ENCODE assay signal across 8 mouse cellular contexts in the genomic region with DNA sequence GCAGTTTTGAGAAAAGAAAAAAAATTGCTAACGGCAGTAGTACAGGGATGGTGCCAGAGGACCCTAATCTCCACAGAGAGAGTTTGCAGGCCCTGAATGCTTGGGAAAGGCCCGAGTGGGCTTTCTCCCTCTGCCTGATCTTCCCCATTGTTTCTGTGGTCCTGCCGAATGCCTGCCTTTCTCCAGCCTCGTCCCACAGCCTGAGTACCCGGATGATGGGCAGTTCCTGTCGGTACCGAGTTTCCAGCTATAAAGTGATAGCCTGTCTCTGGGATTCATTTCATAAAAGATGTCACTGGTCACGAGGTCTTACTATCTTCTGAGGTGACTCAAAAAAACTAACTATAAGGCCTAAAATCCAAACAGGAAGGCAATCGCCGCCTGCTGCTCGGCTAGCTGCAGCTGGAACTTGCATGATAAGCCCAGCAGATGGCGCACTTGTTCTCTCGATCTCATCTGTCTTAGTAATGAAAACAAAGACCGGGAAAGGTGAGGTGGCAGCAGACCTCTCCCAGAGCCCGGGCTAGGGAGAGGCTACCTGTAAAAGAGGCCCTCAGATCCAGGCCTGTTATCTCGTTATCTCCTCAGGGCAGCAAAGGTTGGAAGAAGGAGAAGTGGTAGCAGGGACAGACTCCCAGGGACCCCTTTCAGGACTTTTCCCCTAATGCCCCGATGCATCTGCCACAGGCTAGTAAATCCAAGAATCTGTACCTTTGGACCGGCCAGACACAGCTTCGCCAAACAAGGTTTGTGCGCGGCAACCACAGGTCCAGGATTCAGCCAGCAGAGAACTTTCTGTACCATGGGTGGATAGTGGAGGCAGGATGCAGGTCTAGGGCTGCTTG. TPM values are rescaled to one million over a fixed set of nuclear protein-coding genes. Genes with fewer than 3 reads are reported as not detected.
DNase-seq lines count a peak whose midpoint lies in the region; ATAC-seq and TF ChIP-seq lines count a peak whose summit lies in the region.

No protein-coding gene starts in this region.

- DNase-seq in MEL-GATA-1-ER (ENCODE audit: extremely low read depth, low read depth) = peak; percentile 39
- peak; percentile 94 for DNase-seq in cerebellum, adult 9-10 months
- peak; percentile 34 to 80 for DNase-seq in frontal cortex, postnatal 10 days (ENCODE audit: low spot score in 2 of 2)
- peak; percentile 87 to 89 for DNase-seq in layer of hippocampus, postnatal 10 days (ENCODE audit: low spot score in 2 of 2)
- DNase-seq in lung, postnatal 0 days (ENCODE audit: low spot score) = peak; percentile 87
- DNase-seq in ovary, postnatal 36 days (ENCODE audit: low spot score) = peak; percentile 66
- peak; percentile 85 for DNase-seq in thymus, postnatal 14 days

- H3K4me2 ChIP-seq in hindbrain, embryonic 12.5 days (replicated peaks) = peak overlapping the region; percentile 29
- H3K4me2 ChIP-seq in lung, postnatal 0 days (replicated peaks; ENCODE audit: low read depth, low read length) = peak overlapping the region; percentile 40; the same call in 1 of the 2 replicates

- peak; percentile 74 for ATAC-seq in hindbrain, embryonic 12.5 days (ENCODE audit: low FRiP score)
- ATAC-seq in lung, postnatal 0 days = peak; percentile 65

- H3K27ac ChIP-seq in hindbrain, embryonic 12.5 days = peak overlapping the region; percentile 56; the same call in 1 of the 2 replicates
- no peak overlapping the region for H3K27ac ChIP-seq in lung, postnatal 0 days (ENCODE audit: low read length)

- peaks cover 16% of the 10 kb centered on the region for H3K4me1 ChIP-seq in hindbrain, embryonic 12.5 days
- 0 out of 2 replicates have a peak, but pooled peaks cover 5% of the 10 kb centered on the region for H3K4me1 ChIP-seq in lung, postnatal 0 days (ENCODE audit: insufficient read depth, low read depth, low read length)

- TF ChIP-seq CTCF in lung, postnatal 0 days (IDR thresholded peaks at IDR 0.05) = peak; percentile 91

- peak overlapping the region; percentile 46; the same call in 1 of the 2 replicates for H3K9ac ChIP-seq in hindbrain, embryonic 12.5 days
- H3K9ac ChIP-seq in lung, postnatal 0 days (replicated peaks; ENCODE audit: low read depth) = no peak overlapping the region

- no peak overlapping the region for H3K4me3 ChIP-seq in hindbrain, embryonic 12.5 days
- no peak overlapping the region for H3K4me3 ChIP-seq in lung, postnatal 0 days (ENCODE audit: low read depth, low read length)

- TF ChIP-seq EP300 in lung, postnatal 0 days (IDR thresholded peaks at IDR 0.05) = no peak

- no peaks in the 10 kb centered on the region for H3K9me3 ChIP-seq in hindbrain, embryonic 12.5 days (replicated peaks)
- no peaks in the 10 kb centered on the region for H3K9me3 ChIP-seq in lung, postnatal 0 days (ENCODE audit: low read length)

- H3K36me3 ChIP-seq in hindbrain, embryonic 12.5 days = peaks cover 11% of the 10 kb centered on the region; the same call in 1 of the 2 replicates
- H3K36me3 ChIP-seq in lung, postnatal 0 days (ENCODE audit: insufficient read depth, low read length) = no peaks in the 10 kb centered on the region

- 23% methylated on average over 21 of the region's 21 CpGs for WGBS in hindbrain, embryonic 12.5 days
- 20% methylated on average over 21 of the region's 21 CpGs for WGBS in lung, postnatal 0 days

- H3K27me3 ChIP-seq in hindbrain, embryonic 12.5 days = no peaks in the 10 kb centered on the region
- no peaks in the 10 kb centered on the region for H3K27me3 ChIP-seq in lung, postnatal 0 days (replicated peaks; ENCODE audit: insufficient read depth, low read length)

RNA-seq across cellular contexts. Expression of gene Commd9, which starts 19.7 kb away (rescaled TPM):
- polyA plus RNA-seq in hindbrain, embryonic 12.5 days (2016; fragmentation: Nextera tagmentation; extraction: Ambion mirVana) = 76.2 and 85.3 TPM in 2 replicates
- 10 to 100 TPM; 39.1 to 39.3 TPM for total RNA-seq in layer of hippocampus, postnatal 10 days (2021)
- polyA plus RNA-seq in lung, postnatal 0 days (2015; fragmentation: Nextera tagmentation; extraction: Ambion mirVana) = 44.8 and 50.0 TPM in 2 replicates

RNA-seq across cellular contexts. Expression of gene Prr5l, which starts 22.9 kb away (rescaled TPM):
- polyA plus RNA-seq in hindbrain, embryonic 12.5 days (2016; fragmentation: Nextera tagmentation; extraction: Ambion mirVana) = 12.4 and 13.6 TPM in 2 replicates
- total RNA-seq in layer of hippocampus, postnatal 10 days (2021) = 1 to 10 TPM; 2.9 to 5.5 TPM
- 40.5 and 52.5 TPM in 2 replicates for polyA plus RNA-seq in lung, postnatal 0 days (2015; fragmentation: Nextera tagmentation; extraction: Ambion mirVana)

Comparison
In these comparisons a context has a peak if more than half of its experiments do, and no peak if none do; other contexts are left out.
1. DNase-seq: peak in every context shown above with its lines; median percentile 94 in cerebellum, adult 9-10 months; 88 in layer of hippocampus, postnatal 10 days; 87 in lung, postnatal 0 days; 85 in thymus, postnatal 14 days; 66 in ovary, postnatal 36 days; 57 in frontal cortex, postnatal 10 days; 39 in MEL-GATA-1-ER.